Mouse (Mus musculus): ENCODE data around the gene Aadat. TPM values are rescaled to one million over a fixed set of nuclear protein-coding genes. Genes with fewer than 3 reads are reported as not detected.
"Not testable (repeated sequence)": the region's sequence is repeated elsewhere in the genome, so short reads cannot be mapped to it uniquely, and the experiment has no call there.

Gene Aadat
- polyA plus RNA-seq (2012): not detected in 2 replicates

DNA sequence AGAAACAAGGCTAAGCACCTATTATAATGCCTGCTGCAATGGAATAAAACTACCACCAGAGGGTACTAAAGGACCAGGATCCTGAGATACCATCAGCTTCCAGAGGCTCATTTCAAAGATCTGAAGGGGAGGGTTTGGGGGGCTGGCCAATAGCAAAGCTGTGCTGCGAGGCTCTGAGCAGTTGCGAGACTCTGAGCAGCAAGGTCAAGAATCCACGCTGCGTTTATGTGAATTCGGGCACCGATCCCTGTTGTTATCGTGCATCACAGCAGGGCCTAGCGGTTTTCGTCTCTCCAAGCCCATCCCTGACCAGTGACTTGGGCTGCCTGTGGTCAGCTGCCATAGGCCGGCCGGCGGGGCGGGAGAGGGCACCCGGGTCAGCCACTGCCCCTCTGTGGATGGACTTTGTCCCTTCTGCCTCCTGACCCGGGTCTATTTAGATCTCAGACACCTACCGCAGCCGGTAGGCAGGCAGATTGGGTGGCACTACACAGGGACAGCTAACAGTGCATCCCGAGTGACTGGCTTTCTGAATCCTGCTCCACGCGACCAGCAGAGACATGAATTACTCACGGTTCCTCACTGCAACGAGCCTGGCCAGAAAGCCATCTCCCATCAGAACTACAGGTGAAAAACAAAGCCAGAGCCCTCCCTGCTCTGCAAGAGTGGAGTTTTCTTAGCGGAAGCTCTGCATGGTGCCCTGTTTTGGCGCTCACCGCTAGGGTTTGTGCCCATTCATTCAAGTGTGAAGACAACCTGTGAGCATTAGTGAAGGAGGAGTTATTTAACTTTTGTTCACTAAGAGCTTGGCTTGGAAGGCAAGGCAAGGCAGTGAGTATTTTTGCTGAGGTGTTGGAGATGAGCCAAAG is at the start of gene Aadat:
Aadat (plus strand) TSS at position 280 of the 869 bp plus-strand sequence.
- peak within 1 kb of the TSS; percentile 25 for H3K4me3 ChIP-seq (replicated peaks)
- TF ChIP-seq GATA1 (IDR thresholded peaks at IDR 0.05; ENCODE audit: low read length): no peak
- no peak for TF ChIP-seq TAL1 (IDR thresholded peaks at IDR 0.05; ENCODE audit: low read length)
- peaks cover 3% of the 10 kb centered on the region; the same call in 1 of the 2 replicates for H3K4me1 ChIP-seq (ENCODE audit: control insufficient read depth)
- no peaks in the 10 kb centered on the region for H3K27me3 ChIP-seq (ENCODE audit: control insufficient read depth)
- H3K9me3 ChIP-seq (ENCODE audit: control insufficient read depth, low read length): 0 out of 2 replicates have a peak, but pooled peaks cover 3% of the 10 kb centered on the region
- H3K36me3 ChIP-seq (ENCODE audit: control insufficient read depth): no peaks in the 10 kb centered on the region

DNA sequence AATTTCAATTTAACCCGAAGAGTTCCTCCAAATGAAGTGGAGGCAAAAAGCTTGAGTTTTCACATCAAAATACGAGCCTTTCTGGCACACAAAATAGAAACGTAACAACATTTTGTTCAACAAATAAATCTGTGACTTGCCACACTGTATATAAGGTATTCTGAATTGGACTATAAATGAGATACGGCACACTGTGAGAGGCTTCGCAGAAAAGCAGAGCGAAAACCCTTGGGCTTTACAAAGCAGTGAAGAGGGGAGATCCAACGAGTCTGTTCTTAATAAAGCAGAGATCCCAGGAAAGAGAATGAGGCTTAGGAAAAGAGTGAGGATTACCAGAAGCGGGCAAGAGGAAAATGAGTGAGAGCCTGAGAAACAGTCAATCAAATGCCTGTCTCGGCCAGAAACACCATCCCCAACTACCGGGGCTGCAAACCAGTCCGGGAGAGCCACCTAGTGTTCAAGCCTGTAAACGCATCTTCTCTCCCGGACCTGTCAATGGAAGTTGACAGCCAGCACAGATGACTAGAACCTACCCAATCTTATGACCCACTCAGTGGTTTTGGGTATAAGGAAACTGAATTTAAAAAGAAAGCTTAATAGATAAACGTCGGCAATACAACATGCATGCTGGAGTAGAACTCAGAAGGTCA is 38.9 kb upstream of the Aadat start:
- Histone ChIP-seq H3K9me3 (ENCODE audit: control insufficient read depth, low read length) (peaks cover 12% of the 10 kb centered on the region), H3K27me3 (ENCODE audit: control insufficient read depth) (no peaks in the 10 kb centered on the region)
- TF ChIP-seq GATA1 (IDR thresholded peaks at IDR 0.05; ENCODE audit: low read length) (no peak), TAL1 (IDR thresholded peaks at IDR 0.05; ENCODE audit: low read length) (no peak)

GRCm38 (mm10) chr8:60490147-60490546 is 15.6 kb upstream of the Aadat start:
- H3K36me3 ChIP-seq (ENCODE audit: control insufficient read depth): no peaks in the 10 kb centered on the region
- H3K4me1 ChIP-seq (ENCODE audit: control insufficient read depth): no peaks in the 10 kb centered on the region
- H3K4me3 ChIP-seq (replicated peaks): no peak overlapping the region
- no peaks in the 10 kb centered on the region for H3K27me3 ChIP-seq (ENCODE audit: control insufficient read depth)
- TF ChIP-seq GATA1 (IDR thresholded peaks at IDR 0.05; ENCODE audit: low read length): no peak
- no peak for TF ChIP-seq TAL1 (IDR thresholded peaks at IDR 0.05; ENCODE audit: low read length)
- H3K9me3 ChIP-seq (ENCODE audit: control insufficient read depth, low read length): peaks cover 8% of the 10 kb centered on the region

More for the DNA sequence above, 38.9 kb upstream of the Aadat start:
- H3K36me3 ChIP-seq (ENCODE audit: control insufficient read depth): no peaks in the 10 kb centered on the region
- H3K4me1 ChIP-seq (ENCODE audit: control insufficient read depth): no peaks in the 10 kb centered on the region
- H3K4me3 ChIP-seq (replicated peaks): no peak overlapping the region

GRCm38 (mm10) chr8:60491871-60492270 is 13.9 kb upstream of the Aadat start:
- H3K4me3 ChIP-seq (replicated peaks): no peak overlapping the region
- H3K9me3 ChIP-seq (ENCODE audit: control insufficient read depth, low read length): peaks cover 8% of the 10 kb centered on the region
- H3K36me3 ChIP-seq (ENCODE audit: control insufficient read depth): no peaks in the 10 kb centered on the region
- TF ChIP-seq TAL1 (IDR thresholded peaks at IDR 0.05; ENCODE audit: low read length): no peak
- TF ChIP-seq GATA1 (IDR thresholded peaks at IDR 0.05; ENCODE audit: low read length): no peak
- no peaks in the 10 kb centered on the region for H3K4me1 ChIP-seq (ENCODE audit: control insufficient read depth)
- H3K27me3 ChIP-seq (ENCODE audit: control insufficient read depth): no peaks in the 10 kb centered on the region

GRCm38 (mm10) chr8:60492471-60492870 is 13.3 kb upstream of the Aadat start:
- Histone ChIP-seq H3K27me3 (ENCODE audit: control insufficient read depth) (no peaks in the 10 kb centered on the region), H3K4me3 (replicated peaks) (no peak overlapping the region), H3K9me3 (ENCODE audit: control insufficient read depth, low read length) (peaks cover 8% of the 10 kb centered on the region), H3K4me1 (ENCODE audit: control insufficient read depth) (no peaks in the 10 kb centered on the region), H3K36me3 (ENCODE audit: control insufficient read depth) (no peaks in the 10 kb centered on the region)
- TF ChIP-seq GATA1 (IDR thresholded peaks at IDR 0.05; ENCODE audit: low read length) (no peak), TAL1 (IDR thresholded peaks at IDR 0.05; ENCODE audit: low read length) (no peak)

DNA sequence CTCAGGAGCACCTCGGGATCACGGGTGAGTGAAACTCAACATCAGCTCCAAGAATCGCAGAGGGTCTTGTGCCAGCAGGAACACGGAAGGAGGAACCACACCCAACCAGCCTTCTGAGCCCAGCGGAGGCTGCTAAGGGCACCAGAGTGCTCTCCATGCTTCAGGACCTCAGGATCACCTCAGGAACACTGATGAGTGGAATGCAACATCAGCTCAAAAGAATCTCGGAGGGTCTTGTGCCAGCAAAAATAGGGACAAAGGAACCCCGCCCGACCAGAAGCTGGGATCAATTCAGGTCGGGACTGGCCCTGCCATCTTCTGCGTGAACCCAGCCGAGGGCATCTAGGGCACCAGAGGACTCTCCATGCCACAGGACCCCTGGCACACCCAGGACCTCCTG is 11.1 kb upstream of the Aadat start:
- TF ChIP-seq TAL1 (IDR thresholded peaks at IDR 0.05; ENCODE audit: low read length): no peak
- TF ChIP-seq GATA1 (IDR thresholded peaks at IDR 0.05; ENCODE audit: low read length): no peak
- no peaks in the 10 kb centered on the region for H3K27me3 ChIP-seq (ENCODE audit: control insufficient read depth)
- H3K36me3 ChIP-seq (ENCODE audit: control insufficient read depth): no peaks in the 10 kb centered on the region
- no peak overlapping the region for H3K4me3 ChIP-seq (replicated peaks)
- peaks cover 8% of the 10 kb centered on the region for H3K9me3 ChIP-seq (ENCODE audit: control insufficient read depth, low read length)
- H3K4me1 ChIP-seq (ENCODE audit: control insufficient read depth): no peaks in the 10 kb centered on the region

DNA sequence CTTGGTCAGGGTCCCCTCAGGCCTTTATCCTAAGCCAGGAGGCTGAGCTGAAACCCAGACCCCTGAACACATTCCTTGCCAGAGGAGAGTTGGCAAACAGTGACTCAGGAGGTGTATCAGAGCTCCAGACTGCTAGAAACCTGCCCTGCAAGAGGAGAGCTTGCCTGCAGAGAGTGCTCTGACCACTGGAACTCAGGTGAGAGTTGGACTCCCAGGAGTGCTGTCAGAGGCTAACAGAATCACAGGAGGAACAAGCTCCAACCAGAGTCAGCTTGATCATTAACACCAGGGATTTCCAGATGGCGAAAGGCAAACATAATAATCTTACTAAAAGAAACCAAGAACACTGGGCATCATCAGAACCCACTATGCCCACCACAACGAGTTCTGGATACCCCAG is 10.7 kb upstream of the Aadat start:
- H3K4me1 ChIP-seq (ENCODE audit: control insufficient read depth); H3K9me3 ChIP-seq (ENCODE audit: control insufficient read depth, low read length); H3K4me3 ChIP-seq (replicated peaks); H3K36me3 ChIP-seq (ENCODE audit: control insufficient read depth); H3K27me3 ChIP-seq (ENCODE audit: control insufficient read depth): not testable (repeated sequence)

GRCm38 (mm10) chr8:60503098-60503497 is 2.6 kb upstream of the Aadat start, which contains the start of gene Gm10283:
Gene Gm10283 (minus strand): TSS chr8:60503198.
- H3K36me3 ChIP-seq (ENCODE audit: control insufficient read depth): no peaks in the 10 kb centered on the region
- TF ChIP-seq GATA1 (IDR thresholded peaks at IDR 0.05; ENCODE audit: low read length) (no peak), TAL1 (IDR thresholded peaks at IDR 0.05; ENCODE audit: low read length) (no peak)
- no peaks in the 10 kb centered on the region for H3K9me3 ChIP-seq (ENCODE audit: control insufficient read depth, low read length)
- H3K27me3 ChIP-seq (ENCODE audit: control insufficient read depth): no peaks in the 10 kb centered on the region
- no peak within 1 kb of the TSS for H3K4me3 ChIP-seq (replicated peaks)
- peaks cover 3% of the 10 kb centered on the region; the same call in 1 of the 2 replicates for H3K4me1 ChIP-seq (ENCODE audit: control insufficient read depth)

GRCm38 (mm10) chr8:60518286-60518685 is 12.6 kb downstream of the Aadat start:
- H3K9me3 ChIP-seq (ENCODE audit: control insufficient read depth, low read length): no peaks in the 10 kb centered on the region
- no peaks in the 10 kb centered on the region for H3K4me1 ChIP-seq (ENCODE audit: control insufficient read depth)
- H3K36me3 ChIP-seq (ENCODE audit: control insufficient read depth): no peaks in the 10 kb centered on the region; the same call in 1 of the 2 replicates
- TF ChIP-seq GATA1 (IDR thresholded peaks at IDR 0.05; ENCODE audit: low read length) (no peak), TAL1 (IDR thresholded peaks at IDR 0.05; ENCODE audit: low read length) (no peak)
- no peak overlapping the region for H3K4me3 ChIP-seq (replicated peaks)
- H3K27me3 ChIP-seq (ENCODE audit: control insufficient read depth): no peaks in the 10 kb centered on the region

Data from erythroblast, embryonic 14.5 days (primary cell).